In the genomic region with DNA sequence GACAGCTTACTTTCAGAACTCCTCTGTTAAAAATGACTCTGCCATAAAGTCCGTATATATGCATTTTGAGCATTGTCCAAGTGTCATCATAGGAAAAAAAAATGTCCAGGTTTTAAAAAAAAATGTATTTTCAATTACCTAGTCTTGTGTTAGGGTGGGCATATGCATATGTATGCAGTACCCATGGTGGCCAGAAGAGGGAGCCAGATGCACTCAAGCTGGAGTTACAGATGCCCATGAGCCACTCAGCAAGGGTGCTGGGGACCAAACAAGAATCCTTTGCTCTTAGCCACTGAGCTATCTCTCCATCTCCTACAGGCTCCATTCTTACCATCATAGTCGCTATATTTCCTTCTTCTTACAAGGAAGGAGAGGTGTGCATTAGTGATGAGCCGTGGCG, we compare ENCODE assay signal across 12 mouse cellular contexts.
A peak's percentile ranks its signal among the peaks of the same experiment; 100 is the strongest.
DNase-seq lines count a peak whose midpoint lies in the region; ATAC-seq and TF ChIP-seq lines count a peak whose summit lies in the region.
"Had no signal": no experiment of that assay in that cellular context is flagged by ENCODE, and none has a peak within 500 bp of the region (broad histone marks: within the 10 kb centered on the region; RNA-seq: fewer than 3 reads in every experiment).

No protein-coding gene starts in this region.

- WGBS in heart, postnatal 0 days, result 70% methylated on average over 4 of the region's 4 CpGs
- 71% methylated on average over 4 of the region's 4 CpGs for WGBS in stomach, postnatal 0 days

- no peak overlapping the region for H3K4me3 ChIP-seq in heart, postnatal 0 days (ENCODE audit: low read depth, low read length)
- no peak overlapping the region for H3K4me3 ChIP-seq in testis, adult 2 months (ENCODE audit: control insufficient read depth, low read depth, low read length)
- no peak overlapping the region for H3K4me3 ChIP-seq in stomach, postnatal 0 days (ENCODE audit: low read depth, low read length)
- H3K4me3 ChIP-seq: forebrain, embryonic 13.5 days; neural tube, embryonic 13.5 days had no signal

- TF ChIP-seq POLR2A in testis, adult 2 months (IDR thresholded peaks at IDR 0.05; ENCODE audit: control insufficient read depth, low read depth, low read length), result no peak
- TF ChIP-seq POLR2A in brain, embryonic 14.5 days (IDR thresholded peaks at IDR 0.05; ENCODE audit: borderline replicate concordance, extremely low read depth, insufficient read depth, insufficient read length, poor library complexity, severe bottlenecking), result no peak

- DNase-seq in heart, postnatal 0 days (ENCODE audit: low spot score), result no peak
- no peak for DNase-seq in heart, adult 18-20 months
- DNase-seq in testis, postnatal 10 days (ENCODE audit: low spot score), result no peak
- DNase-seq in brain, embryonic 14.5 days (ENCODE audit: low read depth), result no peak
- DNase-seq in stomach, postnatal 0 days (ENCODE audit: low spot score), result no peak
- no peak for DNase-seq in neural tube, embryonic 10.5 days (ENCODE audit: extremely low spot score, low spot score)
- DNase-seq in heart, postnatal 10 days, result no peak
- DNase-seq: heart, postnatal 14 days had no signal

- no peak overlapping the region for H3K9ac ChIP-seq in heart, postnatal 0 days (replicated peaks; ENCODE audit: low read depth, low read length)
- no peak overlapping the region for H3K9ac ChIP-seq in stomach, postnatal 0 days (ENCODE audit: low read length)
- H3K9ac ChIP-seq: forebrain, embryonic 13.5 days; neural tube, embryonic 13.5 days had no signal

- no peak for TF ChIP-seq EP300 in heart, postnatal 0 days (IDR thresholded peaks at IDR 0.05; ENCODE audit: low read depth)
- TF ChIP-seq EP300 in stomach, postnatal 0 days (optimal IDR thresholded peaks at IDR 0.05), result no peak

- intact Hi-C loops in heart, postnatal 10 days (cut with DNase I), result loop anchor here (10.0 kb wide), 1 partner anchor 115 kb away; no protein-coding TSS in a partner anchor

- 0 out of 2 replicates have a peak, but pooled peaks cover 3% of the 10 kb centered on the region for H3K9me3 ChIP-seq in heart, postnatal 0 days (replicated peaks; ENCODE audit: control insufficient read depth, low read length)
- H3K9me3 ChIP-seq in stomach, postnatal 0 days (ENCODE audit: control insufficient read depth, low read length), result 0 out of 2 replicates have a peak, but pooled peaks cover 3% of the 10 kb centered on the region
- H3K9me3 ChIP-seq: forebrain, embryonic 13.5 days had no signal

- H3K4me1 ChIP-seq in heart, postnatal 0 days (ENCODE audit: control insufficient read depth, insufficient read depth), result no peaks in the 10 kb centered on the region
- H3K4me1 ChIP-seq in testis, adult 2 months (ENCODE audit: control insufficient read depth, insufficient read depth, low read length), result no peaks in the 10 kb centered on the region
- no peaks in the 10 kb centered on the region for H3K4me1 ChIP-seq in stomach, postnatal 0 days (replicated peaks; ENCODE audit: control insufficient read depth, insufficient read depth)
- H3K4me1 ChIP-seq: forebrain, embryonic 13.5 days; neural tube, embryonic 13.5 days had no signal

- no peak for ATAC-seq in heart, postnatal 0 days (ENCODE audit: insufficient read depth, low read depth)
- no peak for ATAC-seq in stomach, postnatal 0 days (ENCODE audit: low FRiP score, low TSS enrichment)
- ATAC-seq: forebrain, embryonic 13.5 days had no signal

- H3K36me3 ChIP-seq in heart, postnatal 0 days (replicated peaks; ENCODE audit: control insufficient read depth, insufficient read depth, low read length), result no peaks in the 10 kb centered on the region
- no peaks in the 10 kb centered on the region for H3K36me3 ChIP-seq in testis, adult 2 months (ENCODE audit: control insufficient read depth, insufficient read depth, low read length)
- H3K36me3 ChIP-seq in stomach, postnatal 0 days (ENCODE audit: control insufficient read depth, insufficient read depth, low read length), result no peaks in the 10 kb centered on the region
- H3K36me3 ChIP-seq: neural tube, embryonic 13.5 days had no signal

- H3K27ac ChIP-seq in heart, postnatal 0 days (ENCODE audit: low read depth), result no peak overlapping the region
- no peak overlapping the region for H3K27ac ChIP-seq in testis, adult 2 months (ENCODE audit: control insufficient read depth, insufficient read depth, low read depth, low read length)
- H3K27ac ChIP-seq in stomach, postnatal 0 days (replicated peaks), result no peak overlapping the region
- H3K27ac ChIP-seq: forebrain, embryonic 13.5 days; macrophage; neural tube, embryonic 13.5 days had no signal

- H3K4me2 ChIP-seq in heart, postnatal 0 days (ENCODE audit: low read depth, low read length), result no peak overlapping the region
- no peak overlapping the region for H3K4me2 ChIP-seq in stomach, postnatal 0 days (replicated peaks; ENCODE audit: low read depth)
- H3K4me2 ChIP-seq: forebrain, embryonic 13.5 days; neural tube, embryonic 13.5 days had no signal

- TF ChIP-seq CTCF in heart, postnatal 0 days (IDR thresholded peaks at IDR 0.05; ENCODE audit: low read depth), result peak; percentile 29; the same call in 1 of the 2 replicates
- TF ChIP-seq CTCF in testis, adult 2 months (IDR thresholded peaks at IDR 0.05; ENCODE audit: control insufficient read depth, insufficient read depth, insufficient replicate concordance, low read depth, low read length), result peak; percentile 79; the same call in 1 of the 2 replicates
- TF ChIP-seq CTCF in brain, embryonic 14.5 days (IDR thresholded peaks at IDR 0.05; ENCODE audit: borderline replicate concordance, extremely low read depth, insufficient read depth, insufficient read length), result peak; percentile 59
- peak; percentile 64 for TF ChIP-seq CTCF in stomach, postnatal 0 days (IDR thresholded peaks at IDR 0.05; ENCODE audit: low read depth)

- H3K27me3 ChIP-seq in heart, postnatal 0 days (ENCODE audit: control insufficient read depth, insufficient read depth, low read length), result no peaks in the 10 kb centered on the region
- H3K27me3 ChIP-seq in testis, adult 2 months (ENCODE audit: control insufficient read depth, insufficient read depth, low read length), result no peaks in the 10 kb centered on the region
- no peaks in the 10 kb centered on the region for H3K27me3 ChIP-seq in stomach, postnatal 0 days (ENCODE audit: control insufficient read depth, insufficient read depth, low read length)
- H3K27me3 ChIP-seq: forebrain, embryonic 13.5 days; neural tube, embryonic 13.5 days had no signal

Comparison
In these comparisons a context has a peak if more than half of its experiments do, and no peak if none do; other contexts are left out.
1. CTCF ChIP-seq: peak in every context shown above with its lines; median percentile 79 in testis, adult 2 months; 64 in stomach, postnatal 0 days; 59 in brain, embryonic 14.5 days; 29 in heart, postnatal 0 days.